Mouse (Mus musculus): Measurements from ENCODE around the gene Aspn. TPM values are rescaled to one million over a fixed set of nuclear protein-coding genes. Genes with fewer than 3 reads are reported as not detected.

Aspn gene
- polyA plus RNA-seq, 1 experiment: 0.30 TPM

DNA sequence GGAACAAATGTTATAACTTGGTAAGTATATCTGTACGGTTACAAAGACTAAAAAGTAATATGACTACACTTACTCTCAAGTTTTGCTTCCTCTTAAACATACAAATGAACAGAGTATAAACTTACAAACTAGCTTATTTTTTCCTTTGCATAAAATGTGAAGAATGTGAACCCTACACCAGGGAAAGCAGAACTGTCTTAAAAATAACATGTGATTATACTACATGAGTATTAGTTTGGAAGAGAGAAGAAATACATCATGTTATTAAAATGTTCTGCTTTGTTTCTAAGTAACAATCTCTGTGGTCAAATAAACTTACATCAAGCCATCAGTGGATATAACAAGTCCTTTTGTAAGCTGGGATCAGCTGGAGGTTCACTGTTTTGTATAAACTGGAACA is 5.5 kb upstream of the Aspn start:
- no peaks in the 10 kb centered on the region; the same call in 1 of the 2 replicates for H3K36me3 ChIP-seq (ENCODE audit: control insufficient read depth, insufficient read depth, low read length)

DNA sequence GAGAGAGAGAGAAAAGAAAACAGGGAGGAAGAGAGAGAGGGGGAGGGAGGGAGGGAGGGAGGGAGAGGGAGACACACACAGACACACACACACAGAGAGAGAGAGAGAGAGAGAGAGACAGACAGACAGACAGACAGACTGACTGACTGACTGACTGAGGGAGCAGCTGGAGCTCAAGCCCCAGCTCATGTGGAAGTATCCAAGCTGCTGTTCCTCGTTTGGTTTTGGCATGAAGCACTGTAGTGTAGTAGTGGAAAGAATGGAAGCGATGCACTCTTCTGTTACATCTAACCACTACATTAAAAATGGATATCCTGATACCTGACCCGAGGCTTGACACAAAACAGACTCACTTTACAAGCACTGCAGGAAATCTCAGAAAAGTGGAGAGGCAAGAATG is 1.4 kb downstream of the Aspn start:
- Histone ChIP-seq H3K27ac (ENCODE audit: control insufficient read depth, insufficient read depth, low read depth, low read length) (no peak overlapping the region), H3K4me1 (ENCODE audit: control insufficient read depth, insufficient read depth, low read length) (no peaks in the 10 kb centered on the region), H3K27me3 (ENCODE audit: control insufficient read depth, insufficient read depth, low read length) (no peaks in the 10 kb centered on the region), H3K4me3 (ENCODE audit: control insufficient read depth, low read depth, low read length) (no peak overlapping the region), H3K36me3 (ENCODE audit: control insufficient read depth, insufficient read depth, low read length) (no peaks in the 10 kb centered on the region; the same call in 1 of the 2 replicates)
- TF ChIP-seq POLR2A (IDR thresholded peaks at IDR 0.05; ENCODE audit: control insufficient read depth, low read depth, low read length) (no peak), CTCF (IDR thresholded peaks at IDR 0.05; ENCODE audit: control insufficient read depth, insufficient read depth, insufficient replicate concordance, low read depth, low read length) (no peak)

More for the DNA sequence above, 5.5 kb upstream of the Aspn start:
- H3K27ac ChIP-seq (ENCODE audit: control insufficient read depth, insufficient read depth, low read depth, low read length): no peak overlapping the region
- TF ChIP-seq CTCF (IDR thresholded peaks at IDR 0.05; ENCODE audit: control insufficient read depth, insufficient read depth, insufficient replicate concordance, low read depth, low read length): no peak
- TF ChIP-seq POLR2A (IDR thresholded peaks at IDR 0.05; ENCODE audit: control insufficient read depth, low read depth, low read length): no peak
- no peaks in the 10 kb centered on the region for H3K4me1 ChIP-seq (ENCODE audit: control insufficient read depth, insufficient read depth, low read length)
- H3K4me3 ChIP-seq (ENCODE audit: control insufficient read depth, low read depth, low read length): no peak overlapping the region
- H3K27me3 ChIP-seq (ENCODE audit: control insufficient read depth, insufficient read depth, low read length): no peaks in the 10 kb centered on the region

DNA sequence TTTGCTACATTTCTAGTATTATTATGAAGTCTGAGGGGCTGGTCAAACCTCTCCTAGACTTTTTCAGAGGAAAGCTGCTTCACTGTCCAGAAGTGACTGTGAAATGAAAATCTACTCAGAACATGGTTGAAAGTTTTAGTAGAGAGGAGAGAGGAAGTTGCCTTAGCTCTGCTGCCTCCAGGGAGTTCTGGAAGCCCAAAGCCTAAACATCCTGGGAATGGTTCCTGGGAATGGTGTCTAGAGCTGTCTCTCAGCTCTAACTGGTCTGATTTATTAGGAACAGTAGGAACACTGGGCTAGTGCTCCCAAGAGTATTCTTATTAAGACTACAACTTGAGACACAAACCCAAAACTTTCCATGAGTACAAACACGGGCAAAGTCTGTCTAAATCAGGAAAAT is 2.3 kb downstream of the Aspn start:
- H3K36me3 ChIP-seq (ENCODE audit: control insufficient read depth, insufficient read depth, low read length): no peaks in the 10 kb centered on the region; the same call in 1 of the 2 replicates
- no peak overlapping the region for H3K4me3 ChIP-seq (ENCODE audit: control insufficient read depth, low read depth, low read length)
- no peak overlapping the region for H3K27ac ChIP-seq (ENCODE audit: control insufficient read depth, insufficient read depth, low read depth, low read length)
- H3K4me1 ChIP-seq (ENCODE audit: control insufficient read depth, insufficient read depth, low read length): no peaks in the 10 kb centered on the region
- TF ChIP-seq CTCF (IDR thresholded peaks at IDR 0.05; ENCODE audit: control insufficient read depth, insufficient read depth, insufficient replicate concordance, low read depth, low read length): no peak
- H3K27me3 ChIP-seq (ENCODE audit: control insufficient read depth, insufficient read depth, low read length): no peaks in the 10 kb centered on the region

DNA sequence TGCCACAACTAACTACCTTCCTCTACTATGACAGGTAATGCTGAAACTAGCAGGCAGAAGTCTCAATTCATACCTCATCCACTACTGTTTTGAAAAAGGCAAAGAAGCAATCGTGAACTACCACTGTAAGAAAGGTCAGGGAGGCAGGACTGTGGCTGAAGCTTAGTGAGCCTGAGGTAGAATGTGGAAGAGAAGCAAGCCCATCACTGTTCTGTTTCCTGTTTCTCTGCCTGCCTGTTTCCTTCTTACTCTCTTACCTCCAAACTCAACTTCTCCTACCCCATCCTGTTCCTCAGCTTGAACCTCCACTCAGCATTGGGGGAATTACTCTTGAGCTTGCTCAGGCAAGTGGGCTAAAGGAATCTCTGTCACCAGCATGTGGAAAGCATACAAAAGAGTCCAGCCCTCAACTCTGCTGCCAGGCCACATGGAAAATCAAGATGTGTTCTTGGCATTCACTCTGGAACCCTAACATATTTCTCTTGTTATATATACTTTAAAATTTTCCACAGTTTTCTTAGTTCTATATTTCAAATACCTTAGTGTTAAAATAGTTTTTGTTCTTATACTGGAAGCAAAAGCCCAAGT is 3.4 kb downstream of the Aspn start:
- H3K27ac ChIP-seq (ENCODE audit: control insufficient read depth, insufficient read depth, low read depth, low read length): no peak overlapping the region
- no peaks in the 10 kb centered on the region for H3K36me3 ChIP-seq (ENCODE audit: control insufficient read depth, insufficient read depth, low read length)
- no peak overlapping the region for H3K4me3 ChIP-seq (ENCODE audit: control insufficient read depth, low read depth, low read length)
- no peaks in the 10 kb centered on the region for H3K27me3 ChIP-seq (ENCODE audit: control insufficient read depth, insufficient read depth, low read length)
- TF ChIP-seq POLR2A (IDR thresholded peaks at IDR 0.05; ENCODE audit: control insufficient read depth, low read depth, low read length): no peak
- TF ChIP-seq CTCF (IDR thresholded peaks at IDR 0.05; ENCODE audit: control insufficient read depth, insufficient read depth, insufficient replicate concordance, low read depth, low read length): no peak
- no peaks in the 10 kb centered on the region for H3K4me1 ChIP-seq (ENCODE audit: control insufficient read depth, insufficient read depth, low read length)

DNA sequence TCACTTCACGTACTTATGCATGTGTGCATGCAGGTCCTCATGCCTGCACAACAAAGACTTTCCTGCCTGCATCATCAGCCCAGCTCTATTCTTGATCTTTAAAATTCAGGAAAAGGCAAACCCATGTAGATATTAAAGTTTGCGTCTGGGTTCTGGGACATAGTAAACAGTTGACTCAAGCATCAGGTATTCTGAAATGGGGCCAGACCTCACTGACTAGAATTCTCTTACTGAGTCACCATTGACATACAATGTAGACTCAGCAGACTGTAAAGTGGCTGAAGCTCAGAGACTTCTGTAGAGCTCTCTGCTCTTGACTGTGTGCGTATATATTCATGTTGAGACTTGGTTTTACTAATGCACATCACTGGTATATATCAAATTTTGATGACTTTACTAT is 5.4 kb downstream of the Aspn start:
- H3K4me3 ChIP-seq (ENCODE audit: control insufficient read depth, low read depth, low read length): no peak overlapping the region

DNA sequence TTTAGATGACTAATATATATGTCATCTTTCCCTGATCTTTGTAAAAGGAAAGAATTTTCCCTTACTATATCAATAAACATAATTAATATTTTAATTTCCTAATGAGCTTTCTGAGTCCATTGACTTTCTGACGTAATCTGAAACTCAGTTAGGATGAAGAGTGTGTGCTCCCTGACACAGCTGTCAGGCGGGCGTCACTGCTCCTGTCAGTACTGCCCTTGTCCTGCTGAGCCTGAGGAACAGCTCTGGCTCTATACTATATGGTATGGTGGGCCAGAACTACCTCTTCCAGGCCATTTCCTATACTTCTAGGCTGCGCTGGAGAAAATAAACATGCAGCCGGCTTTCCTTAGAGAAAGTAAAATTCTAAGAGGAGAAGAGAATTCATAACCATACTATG is 10.3 kb downstream of the Aspn start:
- H3K36me3 ChIP-seq (ENCODE audit: control insufficient read depth, insufficient read depth, low read length): no peaks in the 10 kb centered on the region
- no peak overlapping the region for H3K27ac ChIP-seq (ENCODE audit: control insufficient read depth, insufficient read depth, low read depth, low read length)
- H3K27me3 ChIP-seq (ENCODE audit: control insufficient read depth, insufficient read depth, low read length): no peaks in the 10 kb centered on the region
- no peaks in the 10 kb centered on the region for H3K4me1 ChIP-seq (ENCODE audit: control insufficient read depth, insufficient read depth, low read length)
- H3K4me3 ChIP-seq (ENCODE audit: control insufficient read depth, low read depth, low read length): no peak overlapping the region
- TF ChIP-seq CTCF (IDR thresholded peaks at IDR 0.05; ENCODE audit: control insufficient read depth, insufficient read depth, insufficient replicate concordance, low read depth, low read length): no peak
- TF ChIP-seq POLR2A (IDR thresholded peaks at IDR 0.05; ENCODE audit: control insufficient read depth, low read depth, low read length): no peak

More for the DNA sequence above, 5.4 kb downstream of the Aspn start:
- Histone ChIP-seq H3K27ac (ENCODE audit: control insufficient read depth, insufficient read depth, low read depth, low read length) (no peak overlapping the region), H3K4me1 (ENCODE audit: control insufficient read depth, insufficient read depth, low read length) (no peaks in the 10 kb centered on the region), H3K36me3 (ENCODE audit: control insufficient read depth, insufficient read depth, low read length) (no peaks in the 10 kb centered on the region), H3K27me3 (ENCODE audit: control insufficient read depth, insufficient read depth, low read length) (no peaks in the 10 kb centered on the region)
- TF ChIP-seq CTCF (IDR thresholded peaks at IDR 0.05; ENCODE audit: control insufficient read depth, insufficient read depth, insufficient replicate concordance, low read depth, low read length) (no peak), POLR2A (IDR thresholded peaks at IDR 0.05; ENCODE audit: control insufficient read depth, low read depth, low read length) (no peak)

DNA sequence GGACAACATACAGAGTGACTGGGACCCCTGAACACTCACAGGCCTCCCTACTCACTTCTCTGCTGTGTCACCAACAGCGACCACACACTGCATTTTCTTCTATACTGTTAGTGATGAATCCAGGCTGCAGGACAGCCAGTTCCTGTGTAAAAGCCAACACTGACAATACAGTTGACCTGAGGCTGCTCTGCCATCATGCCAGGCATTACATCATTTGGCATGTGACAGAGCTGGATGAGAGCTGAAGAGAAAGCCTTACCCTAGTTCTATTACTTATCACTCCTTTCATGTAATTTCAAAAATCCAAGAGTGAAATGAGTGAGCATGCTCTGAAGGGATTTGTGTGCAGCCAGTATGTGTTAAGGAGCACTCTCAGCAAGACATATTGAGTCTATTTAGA is 12.0 kb downstream of the Aspn start:
- Histone ChIP-seq H3K4me3 (ENCODE audit: control insufficient read depth, low read depth, low read length) (no peak overlapping the region), H3K36me3 (ENCODE audit: control insufficient read depth, insufficient read depth, low read length) (no peaks in the 10 kb centered on the region), H3K4me1 (ENCODE audit: control insufficient read depth, insufficient read depth, low read length) (no peaks in the 10 kb centered on the region), H3K27me3 (ENCODE audit: control insufficient read depth, insufficient read depth, low read length) (no peaks in the 10 kb centered on the region), H3K27ac (ENCODE audit: control insufficient read depth, insufficient read depth, low read depth, low read length) (no peak overlapping the region)
- TF ChIP-seq POLR2A (IDR thresholded peaks at IDR 0.05; ENCODE audit: control insufficient read depth, low read depth, low read length): no peak
- TF ChIP-seq CTCF (IDR thresholded peaks at IDR 0.05; ENCODE audit: control insufficient read depth, insufficient read depth, insufficient replicate concordance, low read depth, low read length): no peak

DNA sequence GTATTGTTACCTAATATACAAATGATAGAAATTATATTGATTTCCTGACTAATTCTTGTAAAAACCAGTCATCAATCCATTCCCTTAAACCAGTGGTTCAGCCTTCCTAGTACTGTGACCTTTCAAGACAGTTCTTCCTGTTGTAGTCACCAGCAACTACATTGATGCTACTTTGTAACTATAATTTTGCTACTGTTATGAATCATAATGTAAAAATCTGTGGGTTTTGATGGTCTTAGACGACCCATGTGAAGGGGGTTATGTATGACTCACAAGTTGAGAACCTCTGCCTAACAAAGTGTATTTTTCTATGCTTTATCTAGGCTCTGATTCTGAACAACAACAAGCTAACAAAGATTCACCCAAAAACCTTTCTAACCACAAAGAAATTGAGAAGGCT is 12.7 kb downstream of the Aspn start:
- no peaks in the 10 kb centered on the region for H3K36me3 ChIP-seq (ENCODE audit: control insufficient read depth, insufficient read depth, low read length)
- no peak overlapping the region for H3K27ac ChIP-seq (ENCODE audit: control insufficient read depth, insufficient read depth, low read depth, low read length)
- no peaks in the 10 kb centered on the region for H3K4me1 ChIP-seq (ENCODE audit: control insufficient read depth, insufficient read depth, low read length)
- no peak for TF ChIP-seq CTCF (IDR thresholded peaks at IDR 0.05; ENCODE audit: control insufficient read depth, insufficient read depth, insufficient replicate concordance, low read depth, low read length)
- TF ChIP-seq POLR2A (IDR thresholded peaks at IDR 0.05; ENCODE audit: control insufficient read depth, low read depth, low read length): no peak
- no peak overlapping the region for H3K4me3 ChIP-seq (ENCODE audit: control insufficient read depth, low read depth, low read length)
- no peaks in the 10 kb centered on the region for H3K27me3 ChIP-seq (ENCODE audit: control insufficient read depth, insufficient read depth, low read length)
